Mouse (Mus musculus): ENCODE results near the gene Krtcap2. TPM values are rescaled to one million over a fixed set of nuclear protein-coding genes. Genes with fewer than 3 reads are reported as not detected.

Gene Krtcap2
- total and polyA plus RNA-seq, 3 experiments: 143 to 230 (median 180) TPM

GRCm38 (mm10) chr3:89195979-89196877, 49.5 kb upstream of the Krtcap2 start (continued):
- TF ChIP-seq CHD2 (IDR thresholded peaks at IDR 0.05; ENCODE audit: low read length) (no peak; the same call in 1 of the 2 replicates), ZKSCAN1 (IDR thresholded peaks at IDR 0.05; ENCODE audit: borderline replicate concordance, low read depth, low read length) (no peak), KAT2A (IDR thresholded peaks at IDR 0.05; ENCODE audit: insufficient replicate concordance, low read length) (no peak), NELFE (IDR thresholded peaks at IDR 0.05; ENCODE audit: low read depth, low read length) (peak; percentile 82), CHD1 (IDR thresholded peaks at IDR 0.05; ENCODE audit: low read depth, low read length) (no peak), MXI1 (IDR thresholded peaks at IDR 0.05; ENCODE audit: low read depth, low read length) (no peak; the same call in none of the 2 replicates), SMC3 (IDR thresholded peaks at IDR 0.05; ENCODE audit: low read depth, low read length) (peak; percentile 48), HCFC1 (IDR thresholded peaks at IDR 0.05; ENCODE audit: low read depth, low read length) (peak; percentile 45; the same call in 1 of the 2 replicates), MEF2A (IDR thresholded peaks at IDR 0.05; ENCODE audit: borderline replicate concordance, low read depth, low read length) (peak; percentile 25; the same call in 1 of the 2 replicates), SIN3A (IDR thresholded peaks at IDR 0.05; ENCODE audit: low read length) (peak; percentile 31; the same call in 1 of the 2 replicates), CTCF (conservative IDR thresholded peaks at IDR 0.05 in 1 of 2, IDR thresholded peaks at IDR 0.05 in 1 of 2; ENCODE audit: low read depth in 2 of 2, low read length in 2 of 2) (peak in 1 of 2 experiments; percentile 87; a peak in 2 of 4 replicates), JUN (IDR thresholded peaks at IDR 0.05; ENCODE audit: insufficient read depth, low read depth, low read length) (no peak), E2F4 (IDR thresholded peaks at IDR 0.05; ENCODE audit: insufficient replicate concordance, low read depth, low read length) (no peak), ETS1 (conservative IDR thresholded peaks at IDR 0.05; ENCODE audit: low read depth, low read length) (0 out of 2 replicates have a peak, but pooled peaks have one; percentile 21)

- dilution Hi-C loops (cut with MboI; ENCODE audit: extremely low pct_ligation_motif_present, extremely low pct_unique_long_range_greater_than_20kb, low sequenced_read_pairs): no loop called here
- DNase-seq (ENCODE audit: extremely low read depth): no peak
- H3K27ac ChIP-seq (ENCODE audit: insufficient read depth, low read depth): no peak overlapping the region
- H3K9me3 ChIP-seq (replicated peaks; ENCODE audit: low read length): no peaks in the 10 kb centered on the region
- peaks cover 9 to 11% of the 10 kb centered on the region in 2 experiments for H3K36me3 ChIP-seq (replicated peaks in 1 of 2; ENCODE audit: control insufficient read depth in 1 of 2, insufficient read depth in 1 of 2, low read length in 1 of 2)
- H3K4me1 ChIP-seq (ENCODE audit: control insufficient read depth in 1 of 2, insufficient read depth in 2 of 2): peaks cover 3 to 20% of the 10 kb centered on the region in 2 experiments
- in situ Hi-C loops (cut with MboI; ENCODE audit: low pct_ligation_motif_present, low pct_unique_long_range_greater_than_20kb, low sequenced_read_pairs): no loop called here
- TF ChIP-seq USF2 (conservative IDR thresholded peaks at IDR 0.05; ENCODE audit: low read depth, low read length): no peak
- no peak for TF ChIP-seq ETS1 (conservative IDR thresholded peaks at IDR 0.05; ENCODE audit: low read depth, low read length)
- TF ChIP-seq MAZ (IDR thresholded peaks at IDR 0.05; ENCODE audit: low read depth, low read length): no peak
- no peak for TF ChIP-seq RCOR1 (conservative IDR thresholded peaks at IDR 0.05; ENCODE audit: low read depth, low read length)
- no peak for TF ChIP-seq SIN3A (IDR thresholded peaks at IDR 0.05; ENCODE audit: low read length)
- TF ChIP-seq MYC (IDR thresholded peaks at IDR 0.05; ENCODE audit: low read depth, low read length): no peak
- no peak for TF ChIP-seq UBTF (IDR thresholded peaks at IDR 0.05; ENCODE audit: low read depth, low read length)
- no peak for TF ChIP-seq MXI1 (IDR thresholded peaks at IDR 0.05; ENCODE audit: low read depth, low read length)
- TF ChIP-seq EP300 (IDR thresholded peaks at IDR 0.05; ENCODE audit: low read length): no peak
- TF ChIP-seq HCFC1 (IDR thresholded peaks at IDR 0.05; ENCODE audit: low read depth, low read length): no peak
- TF ChIP-seq ELF1 (IDR thresholded peaks at IDR 0.05; ENCODE audit: low read depth, low read length): no peak
- no peak for TF ChIP-seq MAX (IDR thresholded peaks at IDR 0.05; ENCODE audit: low read length)
- TF ChIP-seq IRF4 (IDR thresholded peaks at IDR 0.05; ENCODE audit: low read depth, low read length): no peak
- no peak for TF ChIP-seq USF1 (IDR thresholded peaks at IDR 0.05; ENCODE audit: low read depth, low read length)
- TF ChIP-seq NELFE (IDR thresholded peaks at IDR 0.05; ENCODE audit: low read depth, low read length): no peak
- TF ChIP-seq ZKSCAN1 (IDR thresholded peaks at IDR 0.05; ENCODE audit: borderline replicate concordance, low read depth, low read length): no peak
- TF ChIP-seq MEF2A (IDR thresholded peaks at IDR 0.05; ENCODE audit: borderline replicate concordance, low read depth, low read length): no peak
- no peak for TF ChIP-seq PAX5 (IDR thresholded peaks at IDR 0.05; ENCODE audit: low read length)
- no peak for TF ChIP-seq BHLHE40 (IDR thresholded peaks at IDR 0.05; ENCODE audit: low read depth, low read length)
- TF ChIP-seq MAFK (IDR thresholded peaks at IDR 0.05; ENCODE audit: insufficient replicate concordance, low read length): no peak
- no peak overlapping the region for H3K9ac ChIP-seq (ENCODE audit: insufficient read depth, low read depth)
- no peak overlapping the region for H3K4me3 ChIP-seq (replicated peaks in 1 of 3; ENCODE audit: low read depth in 2 of 3, low read length in 2 of 3, poor library complexity in 1 of 3)
- H3K4me2 ChIP-seq (ENCODE audit: insufficient read depth, low read depth, poor library complexity, severe bottlenecking): no peak overlapping the region
- H3K27me3 ChIP-seq (replicated peaks): no peaks in the 10 kb centered on the region
- peaks cover 5% of the 10 kb centered on the region; the same call in 1 of the 2 replicates for H3K79me2 ChIP-seq (replicated peaks; ENCODE audit: control insufficient read depth, extremely low read depth, insufficient read depth, poor library complexity, severe bottlenecking)
Measured at GRCm38 (mm10) chr3:89199839-89200238, 45.9 kb upstream of the Krtcap2 start.

All from CH12.LX (cell line).